Mouse (Mus musculus): ENCODE data around the gene Acbd6.

Gene Acbd6

GRCm38 (mm10) chr1:155729113-155729795 is 171.3 kb downstream of the Acbd6 start:
- DNase-seq, result no peak

GRCm38 (mm10) chr1:155731156-155731555 is 173.2 kb downstream of the Acbd6 start:
- peak; percentile 67 for DNase-seq

GRCm38 (mm10) chr1:155736096-155736825 is 178.3 kb downstream of the Acbd6 start:
- DNase-seq, result peak; percentile 85

- peak; percentile 86 for DNase-seq
These were observed 179.3 kb downstream of the Acbd6 start for GRCm38 (mm10) chr1:155737017-155737808.

GRCm38 (mm10) chr1:155737809-155738383 is 180.0 kb downstream of the Acbd6 start:
- peak; percentile 68 for DNase-seq
